Mouse (Mus musculus) bone marrow, adult 2 months (tissue): ENCODE results near the gene 1110059E24Rik.

Source experiments
- CTCF ChIP-seq: fragments of 200-500 bp; IDR thresholded peaks from 2 replicates; pipeline ENCODE4 v1.5.1; 2011; ENCODE audit warnings: low read length, control low read depth; ENCODE audit not compliant: control insufficient read depth, insufficient read depth
- POLR2A ChIP-seq: fragments of 200-500 bp; IDR thresholded peaks from 2 replicates; pipeline ENCODE4 v1.6.1; 2011; ENCODE audit warnings: low read depth, mild to moderate bottlenecking, control low read depth, low read length, borderline replicate concordance; ENCODE audit not compliant: control insufficient read depth

DNA sequence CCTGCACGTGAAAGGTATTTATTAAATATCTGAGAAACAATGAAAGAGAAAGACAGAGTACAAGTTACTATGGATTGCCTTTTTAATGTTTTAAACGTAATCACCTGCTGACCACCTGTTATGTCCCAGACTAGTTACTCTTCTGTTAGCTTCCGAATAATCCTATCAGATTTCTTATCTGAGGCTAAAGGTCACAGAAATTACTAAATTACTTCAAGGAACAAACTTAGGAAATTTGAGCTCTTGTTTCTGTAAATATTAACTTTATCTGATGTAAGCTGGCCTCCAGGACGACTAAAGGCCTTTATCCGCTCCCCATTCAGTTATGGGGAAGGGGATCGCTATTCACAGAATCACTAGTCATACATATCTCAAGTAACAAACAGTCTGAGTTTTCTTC lies 1.1 kb downstream of the 1110059E24Rik start:
- TF ChIP-seq CTCF (no peak), POLR2A (no peak)
